Mouse (Mus musculus) retina, embryonic 14.5 days (tissue): Measurements from ENCODE around the gene Fhl2.
"Not testable (repeated sequence)": the region's sequence is repeated elsewhere in the genome, so short reads cannot be mapped to it uniquely, and the experiment has no call there.

Source experiments
- DNase-seq: peaks from one replicate; pipeline ENCODE4 v3.0.0-alpha.2; 2015; ENCODE audit warnings: low spot score

Gene Fhl2

DNA sequence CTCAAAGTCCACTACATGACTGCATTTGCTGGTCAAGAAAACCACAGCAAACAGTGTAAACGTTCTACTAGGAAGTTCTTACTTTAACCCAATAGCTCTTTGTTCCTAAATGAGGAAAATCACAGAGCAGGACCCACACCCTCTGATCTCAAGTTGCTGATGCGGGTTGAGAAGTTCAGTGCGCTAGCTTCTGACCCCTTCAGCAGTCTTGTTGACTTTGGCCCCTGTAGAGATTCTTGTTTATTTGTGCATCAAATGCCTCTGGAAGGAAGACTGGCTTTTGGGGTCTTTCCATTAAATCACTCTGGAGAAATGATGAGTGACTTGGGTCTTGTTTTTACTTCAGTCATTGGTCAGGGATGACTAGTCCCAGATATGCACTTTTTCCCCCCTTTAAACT is 46.6 kb downstream of the Fhl2 start:
- no peak for DNase-seq

DNA sequence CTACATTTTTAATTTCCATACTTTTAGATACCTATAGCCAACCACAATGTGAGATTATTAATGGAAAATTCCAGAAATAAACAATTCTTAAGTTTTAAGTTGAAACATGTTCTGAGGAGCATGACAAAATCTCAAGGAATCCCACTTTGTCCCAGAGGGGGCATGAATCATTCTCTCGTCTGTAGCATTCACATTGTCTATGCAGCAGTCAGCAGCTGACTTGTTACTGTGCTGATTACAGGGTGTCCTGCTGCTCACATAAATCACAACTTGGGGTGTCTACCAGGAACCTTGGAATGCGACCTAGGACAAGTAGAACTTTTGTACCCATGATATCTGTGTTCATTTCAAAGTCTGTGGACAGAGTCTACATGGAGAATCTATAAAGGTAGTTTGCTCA is 49.3 kb downstream of the Fhl2 start:
- no peak for DNase-seq

DNA sequence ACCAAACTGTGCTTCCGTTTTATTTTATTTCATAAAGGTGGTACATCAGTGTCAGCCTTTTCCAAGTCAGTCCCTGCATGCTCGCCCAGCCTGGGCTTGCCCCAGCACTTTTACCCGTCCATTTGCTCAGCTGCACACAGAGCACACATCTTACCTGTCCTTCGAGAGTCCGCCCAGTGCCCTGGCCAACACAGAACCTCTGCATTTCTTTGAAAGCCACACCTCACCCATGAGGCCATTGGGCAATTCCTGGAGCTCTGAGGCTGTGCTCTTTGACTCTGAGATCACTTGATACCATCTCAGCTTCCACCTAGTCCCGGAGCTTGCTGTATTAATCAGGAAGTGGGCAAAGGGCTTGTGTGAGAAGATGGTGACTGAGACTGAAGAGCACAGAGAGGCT is 51.4 kb downstream of the Fhl2 start:
- DNase-seq: no peak

DNA sequence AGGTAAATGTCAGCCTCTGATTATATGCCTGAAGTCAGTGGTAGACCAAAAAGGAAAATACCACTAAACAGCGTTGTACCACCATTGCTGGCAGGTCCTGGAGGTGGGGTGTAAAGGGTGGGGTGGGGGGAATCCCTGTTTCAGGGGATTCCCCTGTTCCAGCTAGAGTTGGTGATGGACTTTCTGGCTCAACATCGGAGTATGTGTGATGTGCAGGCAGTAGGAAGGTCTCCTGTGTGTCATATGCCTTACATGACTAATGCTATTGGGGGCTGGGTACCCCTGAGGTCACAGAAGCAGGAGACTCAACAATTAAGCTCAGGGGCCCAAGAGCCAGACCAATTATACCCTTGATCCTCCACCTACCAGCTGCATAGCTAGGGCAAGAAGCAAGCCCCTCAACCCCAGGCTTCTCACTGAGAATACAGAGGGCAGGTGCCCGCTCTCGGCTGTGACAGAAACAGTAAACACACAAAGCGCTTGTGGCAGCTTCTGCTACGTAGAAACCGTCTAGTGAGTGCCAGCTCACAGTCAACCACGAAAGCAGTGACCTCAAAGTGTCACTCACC is 52.4 kb downstream of the Fhl2 start:
- DNase-seq: no peak

DNA sequence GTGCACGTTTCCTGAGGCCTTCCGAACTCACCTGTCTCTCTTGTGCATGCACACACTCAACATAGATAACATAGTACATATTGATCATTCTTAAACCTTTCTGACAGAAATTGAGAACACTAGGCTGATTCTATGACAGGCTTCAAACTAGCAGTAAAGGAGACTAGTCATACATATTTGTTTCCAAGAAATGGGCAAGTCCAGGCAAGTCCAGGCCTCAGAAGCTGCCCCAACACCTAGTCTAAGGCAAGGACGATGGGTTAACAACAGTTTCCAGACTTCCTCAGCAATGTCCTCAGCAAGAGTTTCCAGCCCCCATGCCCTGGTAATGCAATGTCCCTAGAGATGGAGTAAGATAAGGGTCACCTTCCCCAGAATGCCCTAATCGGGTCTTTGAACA is 53.0 kb downstream of the Fhl2 start:
- DNase-seq: no peak

DNA sequence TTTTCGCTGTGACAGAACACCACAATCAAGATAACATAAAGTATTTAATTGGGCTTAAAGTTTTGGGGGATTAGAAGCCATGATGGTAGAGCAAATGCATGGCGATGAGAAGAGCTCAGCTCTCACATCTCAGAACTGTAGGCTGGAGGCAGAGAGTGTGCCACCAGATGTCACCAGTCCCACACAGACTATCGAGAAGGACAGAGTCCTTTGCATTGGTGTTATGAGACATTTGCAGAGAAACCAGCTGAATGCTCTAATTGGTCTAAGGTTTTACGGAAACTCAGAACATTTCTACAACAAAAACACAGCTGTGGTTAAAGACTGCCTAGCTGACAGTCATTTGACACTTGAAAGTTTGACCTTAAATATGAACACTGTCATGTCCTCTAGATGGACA is 53.5 kb downstream of the Fhl2 start:
- DNase-seq: no peak

DNA sequence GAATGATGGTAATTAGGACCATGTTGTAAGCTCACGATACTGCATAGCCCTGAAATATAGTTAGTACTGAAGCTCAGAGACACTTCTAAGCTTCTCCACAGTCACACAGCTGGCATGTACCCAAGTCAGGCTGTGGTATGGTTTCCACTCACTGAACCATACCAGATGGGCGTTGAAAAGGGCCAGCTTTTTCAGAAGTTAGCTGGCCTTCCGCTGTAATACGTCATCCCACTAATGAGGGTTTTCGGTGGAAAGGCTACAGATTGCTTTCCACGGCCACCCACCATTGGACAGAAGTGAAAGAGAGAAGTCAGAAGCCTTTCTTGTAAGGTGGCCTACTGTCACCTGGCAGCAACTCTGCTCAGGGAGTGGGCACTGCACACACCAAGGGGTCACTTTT is 53.9 kb downstream of the Fhl2 start:
- DNase-seq: no peak

DNA sequence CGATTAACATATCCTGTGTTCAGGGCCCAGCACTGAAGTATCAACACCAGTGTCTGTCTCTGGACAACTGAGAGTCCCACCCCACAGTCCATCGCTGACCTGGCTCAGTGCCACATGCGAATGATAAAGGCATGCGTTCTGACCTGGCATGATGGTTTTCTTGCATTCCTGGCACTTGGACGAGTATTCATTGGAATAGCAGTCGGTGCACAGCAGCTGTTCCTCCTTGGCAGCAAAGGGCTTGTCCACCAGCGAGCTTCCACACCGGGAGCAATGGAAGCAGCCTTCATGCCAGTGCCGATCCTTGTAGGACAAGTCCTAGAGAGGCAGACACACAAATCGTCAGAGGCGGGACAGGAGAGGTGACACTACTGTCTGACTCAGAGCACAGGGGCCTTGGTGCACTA is 55.2 kb downstream of the Fhl2 start:
- DNase-seq: no peak

DNA sequence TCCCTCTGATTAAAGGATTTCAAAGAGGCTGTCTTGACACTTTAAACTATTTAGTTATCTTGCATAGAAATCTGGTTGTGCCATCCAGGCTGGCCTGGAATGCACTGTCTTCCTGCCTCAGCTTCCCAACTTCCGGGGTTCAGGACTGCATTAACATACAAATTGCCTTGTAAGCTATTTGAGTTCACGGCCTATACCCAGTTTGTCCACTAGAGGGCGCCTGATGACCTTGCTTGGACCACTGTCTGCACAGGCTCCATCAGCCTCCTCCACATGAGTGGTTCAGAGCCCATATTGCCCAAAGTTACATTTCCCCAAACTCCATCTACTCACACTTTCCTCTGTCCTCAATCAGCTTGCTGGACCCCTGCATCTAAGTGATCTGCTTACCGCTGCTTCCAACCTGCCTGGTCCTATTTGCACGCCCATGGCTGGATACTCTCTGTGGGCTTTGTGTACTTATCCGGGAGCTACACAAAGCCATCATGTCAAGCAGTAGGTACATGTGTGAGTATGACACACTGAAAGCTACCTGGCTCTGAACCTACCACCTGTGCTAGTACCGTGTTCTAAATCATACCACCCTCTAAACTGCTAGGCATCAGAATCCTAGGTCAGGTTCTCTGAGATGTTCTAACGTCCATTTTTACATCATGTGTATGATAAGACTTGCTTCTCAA is 57.1 kb downstream of the Fhl2 start:
- DNase-seq: peak; percentile 95

DNA sequence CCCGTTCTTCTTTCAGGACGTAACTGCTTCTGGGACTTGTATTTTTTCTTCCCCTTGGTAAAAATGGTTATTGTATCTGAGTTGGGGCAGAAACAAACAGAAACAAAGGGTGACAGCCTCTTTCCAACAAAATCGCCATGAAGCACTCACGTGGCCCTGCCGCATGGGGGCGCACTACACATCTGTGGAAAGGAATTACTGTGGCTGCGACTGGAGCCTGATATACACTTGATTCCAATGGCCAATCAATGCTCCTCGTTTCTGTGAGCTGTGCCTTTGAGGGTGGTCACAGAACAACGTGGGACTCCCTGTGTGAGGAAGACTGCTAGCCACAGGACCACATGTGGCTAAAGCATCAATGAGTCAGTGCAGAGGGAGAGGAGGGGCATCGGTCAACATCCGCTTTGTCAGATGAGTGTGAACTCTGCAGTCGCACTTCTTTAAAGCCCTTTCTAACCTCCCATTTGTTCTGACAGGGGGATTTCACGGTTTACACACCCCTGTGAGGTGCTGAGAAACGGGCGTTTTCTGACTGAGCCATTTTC is 58.4 kb downstream of the Fhl2 start:
- DNase-seq: peak; percentile 22

DNA sequence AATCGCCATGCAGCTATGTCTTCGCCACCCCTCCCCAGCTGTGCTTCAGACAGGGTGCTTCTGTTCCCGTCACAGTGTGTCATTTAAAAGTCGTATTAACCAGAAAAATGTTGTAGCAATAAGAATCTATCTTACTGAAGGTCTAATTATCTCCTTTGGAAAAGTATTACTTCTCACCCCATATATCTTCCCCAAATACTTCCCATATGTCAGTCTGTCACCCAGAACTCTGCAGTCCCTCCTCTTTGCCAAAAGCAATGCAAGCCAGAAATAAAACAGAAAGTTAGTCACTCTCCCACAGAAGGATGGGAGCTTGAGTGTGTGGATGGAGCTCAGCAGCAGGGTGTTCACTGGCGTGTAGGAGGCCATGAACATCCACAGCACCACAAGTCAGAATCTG is 59.5 kb downstream of the Fhl2 start:
- DNase-seq: no peak

DNA sequence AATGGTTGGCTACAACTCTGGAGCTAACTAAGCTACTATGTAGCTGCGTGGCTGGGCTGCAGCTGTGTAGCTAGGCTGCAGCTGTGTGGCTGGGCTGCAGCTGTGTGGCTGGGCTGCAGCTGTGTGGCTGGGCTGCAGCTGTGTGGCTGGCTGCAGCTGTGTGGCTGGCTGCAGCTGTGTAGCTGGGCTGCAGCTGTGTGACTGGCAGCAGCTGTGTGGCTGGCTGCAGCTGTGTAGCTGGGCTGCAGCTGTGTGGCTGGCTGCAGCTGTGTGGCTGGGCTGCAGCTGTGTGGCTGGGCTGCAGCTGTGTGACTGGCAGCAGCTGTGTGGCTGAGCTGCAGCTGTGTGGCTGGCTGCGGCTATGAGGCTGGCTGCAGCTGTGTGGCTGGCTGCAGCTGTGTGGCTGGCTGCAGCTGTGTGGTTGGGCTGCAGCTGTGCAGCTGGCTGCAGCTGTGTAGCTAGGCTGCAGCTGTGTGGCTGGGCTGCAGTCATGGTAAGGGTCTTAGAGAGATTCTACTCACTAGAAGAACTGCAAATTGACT is 60.2 kb downstream of the Fhl2 start:
- DNase-seq: not testable (repeated sequence)

DNA sequence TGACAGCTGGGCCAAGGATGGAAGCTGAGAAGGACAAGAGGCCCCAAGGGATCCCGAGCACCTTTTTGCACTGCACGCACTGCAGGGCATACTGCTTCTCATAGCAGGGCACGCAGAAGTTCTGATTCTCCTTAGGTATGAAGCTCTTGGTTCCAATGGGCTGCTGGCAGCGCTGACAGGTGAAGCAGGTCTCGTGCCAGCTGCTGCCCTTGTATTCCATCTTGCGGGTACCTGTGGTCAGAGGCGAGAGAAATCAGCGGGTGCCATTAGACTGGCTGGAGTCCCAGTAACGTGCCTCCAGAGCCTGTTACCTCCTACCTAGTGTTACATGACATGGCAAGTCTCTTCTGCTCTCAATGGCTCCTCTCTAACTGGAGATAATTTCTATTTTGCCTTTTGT is 65.2 kb downstream of the Fhl2 start:
- no peak for DNase-seq

DNA sequence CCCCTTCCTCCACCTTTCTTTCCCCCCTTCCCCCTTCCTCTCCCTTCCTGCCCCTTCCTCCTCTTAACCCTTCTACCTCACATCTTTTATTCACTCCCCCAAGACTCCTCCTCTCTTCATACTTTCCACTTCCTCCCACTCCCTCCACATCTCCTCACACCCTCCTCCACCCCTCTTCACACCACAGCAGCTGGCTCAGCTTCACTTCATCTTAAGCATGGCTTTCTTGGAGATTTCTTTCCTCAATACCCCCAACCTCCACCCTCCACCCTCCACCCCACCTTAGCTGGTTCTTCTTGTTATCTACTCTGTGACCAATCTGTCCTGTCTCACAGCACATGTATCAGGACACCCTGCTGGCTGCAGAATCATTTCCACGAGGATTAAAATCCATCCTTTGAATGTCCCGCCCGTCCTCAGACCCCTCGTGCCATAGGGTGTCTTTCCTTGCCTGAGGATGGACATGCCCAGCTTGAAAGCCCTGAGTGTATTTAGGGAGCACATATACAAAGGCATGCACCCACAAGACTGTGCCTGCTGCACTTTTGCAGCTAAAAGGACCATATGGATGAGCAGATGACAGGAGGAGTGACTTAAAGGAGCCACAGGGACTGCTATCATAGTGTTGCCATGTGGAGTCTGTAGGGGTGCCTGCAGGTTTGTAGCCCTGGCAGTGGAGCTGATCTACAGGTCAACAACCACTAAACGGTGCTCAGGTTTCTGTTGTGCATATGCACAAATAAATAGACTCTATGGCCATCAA is 66.4 kb downstream of the Fhl2 start:
- no peak for DNase-seq

DNA sequence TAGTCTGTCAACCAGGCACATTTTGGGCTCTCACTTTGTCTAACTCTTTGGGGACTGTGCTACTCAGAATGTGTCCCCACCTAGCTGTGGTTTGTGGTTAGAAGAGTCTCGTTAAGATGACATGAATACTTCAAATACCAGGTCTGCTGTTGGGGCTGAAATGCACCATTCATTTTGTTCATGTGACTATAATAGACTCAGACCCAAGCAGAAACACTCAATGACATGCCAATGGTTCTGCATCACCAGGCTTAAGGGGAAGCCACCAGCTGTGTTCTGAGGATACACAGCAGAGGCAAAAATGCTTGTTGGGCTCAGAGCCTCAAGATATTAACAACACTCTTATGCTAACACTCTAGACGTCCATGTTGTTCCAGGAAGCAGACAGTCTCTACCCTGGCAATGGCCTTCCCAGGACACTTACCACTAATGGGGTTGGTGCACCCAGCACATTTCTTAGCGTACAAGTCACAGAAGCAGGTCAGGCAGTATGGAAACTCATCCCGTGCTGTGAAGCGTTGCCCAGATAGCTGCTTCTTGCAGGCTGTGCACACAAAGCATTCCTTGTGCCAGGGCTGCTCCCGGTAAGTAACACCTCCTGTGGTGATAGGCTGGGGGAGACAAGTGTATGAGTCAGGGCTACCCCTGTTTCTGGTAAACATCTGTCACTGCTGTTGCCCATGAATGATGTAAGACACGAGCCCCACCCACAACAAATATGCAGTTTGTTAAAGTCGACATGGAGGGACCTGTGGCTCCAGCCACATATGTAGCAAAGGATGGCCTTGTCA is 68.8 kb downstream of the Fhl2 start:
- no peak for DNase-seq

DNA sequence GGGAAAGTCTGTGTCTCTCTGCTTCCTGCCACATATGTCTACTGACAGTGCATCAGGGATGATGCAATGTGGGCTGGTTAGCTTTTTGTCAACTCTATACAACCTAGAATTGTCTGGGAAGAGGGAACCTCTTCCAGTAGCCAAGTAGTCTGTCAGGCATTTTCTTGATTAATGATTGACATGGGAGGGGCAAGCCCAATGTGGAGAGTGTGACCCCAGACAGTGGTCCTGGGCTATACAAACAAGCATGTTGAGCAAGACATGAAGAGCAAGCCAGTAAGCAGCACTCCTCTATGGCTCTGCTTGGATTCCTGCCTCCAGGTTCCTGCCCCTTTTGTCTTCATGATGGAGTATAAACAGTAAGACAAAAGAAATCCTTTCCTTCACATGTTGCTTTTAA is 69.6 kb downstream of the Fhl2 start:
- no peak for DNase-seq

DNA sequence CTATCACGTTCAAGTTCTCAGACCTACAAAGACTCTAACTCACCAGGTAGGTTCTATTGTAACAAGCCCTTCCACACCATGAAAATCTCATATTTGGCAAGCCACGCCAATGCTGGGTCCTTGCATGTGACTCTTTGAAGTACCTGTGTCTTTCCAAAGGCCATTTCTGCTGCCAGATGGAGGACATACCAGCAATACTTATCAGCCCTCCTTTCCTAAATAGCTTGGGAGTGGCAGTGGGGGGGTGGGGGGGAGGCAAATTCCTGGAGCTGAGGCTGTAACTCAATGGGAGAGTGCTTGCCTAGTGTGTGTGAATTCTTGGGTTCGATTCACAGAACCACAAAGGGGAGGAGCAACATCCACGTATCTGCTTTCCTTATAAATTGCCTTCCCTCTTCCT is 72.1 kb downstream of the Fhl2 start:
- DNase-seq: no peak

DNA sequence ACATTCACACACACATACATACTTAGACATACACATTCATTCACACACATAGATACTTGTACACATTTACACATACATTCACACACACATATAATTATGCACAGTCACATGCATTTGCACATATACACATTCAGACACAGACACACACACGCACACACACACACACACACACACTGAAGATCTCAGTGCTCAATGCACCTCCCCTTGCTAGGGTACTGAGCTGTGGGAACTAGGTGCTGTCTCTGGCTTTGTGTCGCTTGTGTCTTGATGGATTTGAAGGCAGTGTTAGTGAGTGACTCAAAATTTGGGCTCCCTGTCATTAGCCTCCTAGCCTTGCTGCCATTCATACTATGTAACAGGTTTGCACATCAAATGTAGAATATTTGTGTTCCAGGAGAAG is 74.2 kb downstream of the Fhl2 start:
- no peak for DNase-seq

DNA sequence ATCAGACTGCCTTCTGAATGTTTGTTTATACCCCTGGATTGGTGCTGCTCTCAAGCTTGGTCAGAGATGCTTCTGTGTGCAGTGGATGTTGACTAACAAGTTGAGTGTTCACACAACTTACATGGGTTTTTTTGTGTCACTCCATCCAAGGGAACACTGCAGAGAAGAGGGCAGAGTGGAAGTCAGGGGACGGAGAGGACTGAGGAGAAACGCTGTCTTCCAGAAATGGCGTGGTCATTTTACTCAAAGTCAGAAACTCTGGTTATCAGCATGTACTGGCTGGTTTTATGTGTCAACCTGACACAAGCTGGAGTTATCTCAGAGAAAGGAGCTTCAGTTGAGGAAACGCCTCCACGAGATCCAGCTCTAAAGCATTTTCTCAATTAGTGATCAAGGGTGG is 75.8 kb downstream of the Fhl2 start:
- no peak for DNase-seq

DNA sequence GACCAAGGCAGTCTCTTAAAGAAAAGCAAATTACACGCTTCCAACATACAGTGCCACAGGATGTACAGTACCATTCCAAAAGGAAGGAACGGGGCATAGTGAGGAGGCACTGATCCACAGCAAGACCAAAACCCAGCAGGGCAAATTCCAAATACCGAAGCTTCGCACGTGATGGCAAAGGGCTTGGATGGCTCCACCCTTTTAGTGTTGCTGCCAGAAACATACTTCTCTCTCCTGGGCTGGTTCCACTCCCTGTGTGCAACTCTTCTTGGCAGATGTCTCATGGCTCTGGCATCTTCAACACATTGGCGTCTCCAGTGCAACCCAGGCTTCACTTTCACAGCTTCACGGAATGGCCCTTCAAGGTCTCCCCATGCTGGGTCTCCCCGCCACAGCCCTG is 79.3 kb downstream of the Fhl2 start:
- no peak for DNase-seq

DNA sequence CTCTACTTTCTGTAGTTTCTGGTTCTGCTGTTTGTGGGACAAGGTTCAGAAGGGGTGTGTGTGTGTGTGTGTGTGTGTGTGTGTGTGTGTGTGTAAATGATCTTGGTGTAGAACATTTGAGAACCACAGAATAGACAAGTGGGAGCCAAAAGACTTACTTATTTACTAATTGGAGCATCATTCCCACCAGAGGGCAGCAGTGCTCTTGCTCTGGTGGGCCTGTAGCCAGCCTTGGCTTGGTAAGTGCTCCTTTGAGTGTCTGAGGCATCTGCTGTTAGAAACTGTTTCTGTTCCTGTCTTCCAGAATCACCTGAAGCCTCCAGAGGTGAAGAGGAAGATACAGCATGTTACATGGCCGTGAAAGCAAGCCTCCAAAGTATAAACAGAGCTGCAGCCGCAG is 83.9 kb downstream of the Fhl2 start:
- DNase-seq: peak; percentile 72

DNA sequence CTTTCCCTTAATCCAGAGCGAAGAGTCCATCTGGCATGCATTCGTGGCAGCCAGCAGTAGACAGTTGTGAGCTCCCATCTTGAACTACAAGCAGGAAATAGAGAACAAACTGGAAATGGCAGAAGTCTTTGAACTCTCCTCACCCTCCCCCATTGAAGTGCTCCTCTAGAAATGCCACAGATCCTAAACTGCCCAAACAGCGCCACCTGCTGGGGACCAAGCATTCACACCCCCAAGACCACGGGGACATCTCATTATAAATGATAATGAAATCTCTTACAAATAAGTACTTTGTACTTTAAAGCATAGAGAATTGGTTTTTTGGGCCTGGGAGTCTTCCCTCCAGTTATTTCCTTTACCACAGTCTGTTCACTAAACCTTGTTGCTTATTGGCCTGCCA is 86.2 kb downstream of the Fhl2 start:
- DNase-seq: peak; percentile 65
